Mouse (Mus musculus): ENCODE results near the gene Baiap2. TPM values are rescaled to one million over a fixed set of nuclear protein-coding genes. Genes with fewer than 3 reads are reported as not detected.

The Baiap2 gene
- polyA plus RNA-seq, 1 experiment = 151 TPM

DNA sequence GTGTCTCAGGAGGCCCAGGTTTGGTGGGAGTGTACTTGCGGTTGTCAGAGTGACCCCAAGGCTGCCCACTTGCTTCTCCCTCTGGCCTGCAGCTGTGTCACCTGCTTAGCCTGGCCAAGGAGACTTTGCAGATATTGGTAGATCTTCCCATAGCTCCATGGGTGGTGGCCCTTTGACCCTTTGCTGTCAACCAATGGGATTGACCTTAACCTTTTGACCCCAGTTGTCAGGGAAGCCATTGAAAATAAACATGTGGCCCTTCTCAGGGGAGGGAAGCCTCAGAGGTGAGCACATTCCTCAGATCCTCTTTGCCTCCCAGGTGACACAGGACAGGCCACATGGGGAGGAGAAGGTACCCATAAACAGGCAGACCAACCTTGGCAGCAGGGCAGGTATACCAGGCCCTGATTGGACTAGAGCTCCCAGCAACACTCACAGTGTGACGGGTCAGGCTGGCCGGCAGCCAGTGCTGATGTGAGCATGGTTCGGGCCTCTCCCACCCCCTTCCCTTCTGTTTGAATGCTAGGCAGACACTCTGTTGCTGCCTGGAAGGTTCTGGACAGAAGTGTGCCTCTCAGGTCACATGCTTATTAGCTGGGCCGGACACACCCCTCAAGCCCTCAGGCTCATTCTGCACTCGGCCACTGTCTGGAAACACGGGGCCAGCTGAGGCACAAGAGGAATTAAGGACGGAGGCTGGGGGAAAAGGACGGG is 87.0 kb downstream of the Baiap2 start:
- TF ChIP-seq POLR2A (IDR thresholded peaks at IDR 0.05; ENCODE audit: control insufficient read depth, low read depth, low read length) = no peak
- no peak for TF ChIP-seq CTCF (IDR thresholded peaks at IDR 0.05; ENCODE audit: control insufficient read depth, insufficient read depth, insufficient replicate concordance, low read depth, low read length)
- Histone ChIP-seq H3K27ac (ENCODE audit: control insufficient read depth, insufficient read depth, low read depth, low read length) (no peak overlapping the region), H3K4me1 (ENCODE audit: control insufficient read depth, insufficient read depth, low read length) (no peaks in the 10 kb centered on the region), H3K4me3 (ENCODE audit: control insufficient read depth, low read depth, low read length) (no peak overlapping the region), H3K36me3 (ENCODE audit: control insufficient read depth, insufficient read depth, low read length) (no peaks in the 10 kb centered on the region), H3K27me3 (ENCODE audit: control insufficient read depth, insufficient read depth, low read length) (no peaks in the 10 kb centered on the region)

DNA sequence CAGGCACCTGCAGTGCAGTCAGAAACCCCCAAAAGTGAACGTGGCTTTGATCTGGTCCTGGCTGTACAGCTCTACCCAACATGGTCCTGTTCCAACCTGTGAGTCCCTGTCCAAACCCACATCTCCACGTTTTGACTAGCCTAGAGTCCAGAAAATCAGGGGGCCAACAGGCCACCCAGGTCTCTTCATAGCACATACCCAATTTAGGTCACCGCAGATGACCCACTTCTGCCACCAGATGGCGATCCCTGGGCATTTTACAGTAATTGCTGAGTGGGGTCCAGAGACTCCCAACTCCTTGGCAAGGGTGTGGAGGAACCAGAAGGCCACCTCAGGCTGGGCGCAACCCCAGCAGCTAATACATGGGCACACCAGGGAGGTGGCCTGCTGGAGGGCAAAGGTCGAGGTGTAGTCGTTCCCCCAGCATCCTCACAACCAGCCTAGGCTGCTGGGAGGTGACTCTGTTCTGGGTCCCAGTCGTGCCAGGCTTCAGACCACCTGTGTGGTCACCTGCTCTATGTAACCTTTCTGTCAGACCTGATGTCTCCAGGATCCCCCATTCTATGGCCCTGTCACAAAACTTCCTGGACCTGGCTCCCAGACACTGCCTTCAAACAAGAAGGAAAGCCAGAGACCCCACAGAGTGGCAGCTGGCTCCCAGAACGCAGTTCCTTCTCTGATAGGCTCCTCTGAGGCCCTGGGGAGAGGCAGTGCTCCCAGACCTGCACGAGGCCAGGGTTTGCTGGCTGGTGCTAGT is 87.8 kb downstream of the Baiap2 start:
- TF ChIP-seq CTCF (IDR thresholded peaks at IDR 0.05; ENCODE audit: control insufficient read depth, insufficient read depth, insufficient replicate concordance, low read depth, low read length) (peak; percentile 44; the same call in 1 of the 2 replicates), POLR2A (IDR thresholded peaks at IDR 0.05; ENCODE audit: control insufficient read depth, low read depth, low read length) (no peak)
- no peak overlapping the region for H3K27ac ChIP-seq (ENCODE audit: control insufficient read depth, insufficient read depth, low read depth, low read length)
- H3K4me1 ChIP-seq (ENCODE audit: control insufficient read depth, insufficient read depth, low read length) = no peaks in the 10 kb centered on the region

DNA sequence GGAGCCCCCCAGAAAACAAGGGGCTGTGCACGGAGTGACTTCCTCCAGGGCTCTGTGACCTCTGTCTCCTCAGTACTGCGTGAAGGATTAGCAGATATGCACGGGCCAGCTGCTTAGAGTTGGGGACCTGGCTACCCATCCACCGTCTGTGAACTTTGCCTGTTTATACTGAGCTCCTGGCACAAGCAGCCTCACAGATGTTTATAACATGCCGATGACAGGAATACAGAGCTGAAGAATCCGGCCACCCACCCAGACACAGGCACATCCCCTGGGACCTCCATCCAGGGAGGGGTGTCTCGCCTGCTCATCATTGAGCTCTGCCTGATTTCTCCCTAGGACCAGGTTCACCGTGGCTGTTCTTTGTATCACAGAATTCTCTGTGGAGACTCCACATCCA is 89.5 kb downstream of the Baiap2 start:
- no peak overlapping the region for H3K27ac ChIP-seq (ENCODE audit: control insufficient read depth, insufficient read depth, low read depth, low read length)
- no peak overlapping the region for H3K4me3 ChIP-seq (ENCODE audit: control insufficient read depth, low read depth, low read length)
- TF ChIP-seq POLR2A (IDR thresholded peaks at IDR 0.05; ENCODE audit: control insufficient read depth, low read depth, low read length) (no peak), CTCF (IDR thresholded peaks at IDR 0.05; ENCODE audit: control insufficient read depth, insufficient read depth, insufficient replicate concordance, low read depth, low read length) (no peak)
- no peaks in the 10 kb centered on the region for H3K36me3 ChIP-seq (ENCODE audit: control insufficient read depth, insufficient read depth, low read length)
- no peaks in the 10 kb centered on the region for H3K4me1 ChIP-seq (ENCODE audit: control insufficient read depth, insufficient read depth, low read length)
- no peaks in the 10 kb centered on the region for H3K27me3 ChIP-seq (ENCODE audit: control insufficient read depth, insufficient read depth, low read length)

More for the DNA sequence above, 87.8 kb downstream of the Baiap2 start:
- Histone ChIP-seq H3K4me3 (ENCODE audit: control insufficient read depth, low read depth, low read length) (no peak overlapping the region), H3K36me3 (ENCODE audit: control insufficient read depth, insufficient read depth, low read length) (no peaks in the 10 kb centered on the region), H3K27me3 (ENCODE audit: control insufficient read depth, insufficient read depth, low read length) (no peaks in the 10 kb centered on the region)

DNA sequence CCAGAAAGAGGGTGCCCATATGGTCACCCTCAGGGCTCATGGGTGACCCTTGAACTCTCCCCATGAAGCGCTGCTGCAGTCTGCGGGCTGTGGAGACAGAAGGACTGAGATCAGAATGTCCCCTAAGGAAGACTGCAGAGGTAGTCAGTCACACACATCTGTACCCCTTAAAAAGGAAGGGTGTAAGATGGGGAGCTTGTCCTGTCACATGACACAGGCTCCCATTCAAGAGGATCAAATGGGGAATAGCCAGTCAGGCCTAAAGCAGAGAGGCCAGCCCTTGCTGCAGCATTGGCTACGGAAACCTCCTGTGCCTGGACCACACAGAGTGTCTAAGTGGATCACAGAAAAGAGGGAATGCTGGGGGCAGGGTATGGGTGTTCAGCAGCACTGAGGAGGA is 90.9 kb downstream of the Baiap2 start:
- H3K4me1 ChIP-seq (ENCODE audit: control insufficient read depth, insufficient read depth, low read length) = no peaks in the 10 kb centered on the region
- no peak for TF ChIP-seq POLR2A (IDR thresholded peaks at IDR 0.05; ENCODE audit: control insufficient read depth, low read depth, low read length)
- no peak for TF ChIP-seq CTCF (IDR thresholded peaks at IDR 0.05; ENCODE audit: control insufficient read depth, insufficient read depth, insufficient replicate concordance, low read depth, low read length)

DNA sequence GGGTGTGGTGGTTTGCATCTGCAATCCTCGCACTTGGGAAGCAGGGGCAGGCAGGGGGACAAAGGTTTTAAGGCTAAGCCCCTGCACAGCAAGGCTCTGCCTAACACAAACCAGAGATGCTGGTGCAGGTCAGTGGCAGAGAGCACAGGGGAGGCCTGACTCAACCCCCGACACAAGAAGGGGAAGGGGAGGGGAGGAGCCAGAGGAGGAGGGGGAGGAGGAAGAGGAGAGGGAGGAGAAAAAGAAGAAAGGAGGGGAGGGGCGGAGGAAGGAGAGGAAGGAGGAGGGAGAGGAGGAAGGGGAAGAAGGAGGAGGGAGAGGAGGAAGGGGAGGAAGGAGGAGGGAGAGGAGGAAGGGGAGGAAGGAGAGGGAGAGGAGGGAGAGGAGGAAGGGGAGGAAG is 91.7 kb downstream of the Baiap2 start:
- no peak overlapping the region for H3K27ac ChIP-seq (ENCODE audit: control insufficient read depth, insufficient read depth, low read depth, low read length)

More for the DNA sequence above, 90.9 kb downstream of the Baiap2 start:
- H3K4me3 ChIP-seq (ENCODE audit: control insufficient read depth, low read depth, low read length) = no peak overlapping the region
- no peak overlapping the region for H3K27ac ChIP-seq (ENCODE audit: control insufficient read depth, insufficient read depth, low read depth, low read length)
- H3K36me3 ChIP-seq (ENCODE audit: control insufficient read depth, insufficient read depth, low read length) = no peaks in the 10 kb centered on the region
- H3K27me3 ChIP-seq (ENCODE audit: control insufficient read depth, insufficient read depth, low read length) = no peaks in the 10 kb centered on the region

DNA sequence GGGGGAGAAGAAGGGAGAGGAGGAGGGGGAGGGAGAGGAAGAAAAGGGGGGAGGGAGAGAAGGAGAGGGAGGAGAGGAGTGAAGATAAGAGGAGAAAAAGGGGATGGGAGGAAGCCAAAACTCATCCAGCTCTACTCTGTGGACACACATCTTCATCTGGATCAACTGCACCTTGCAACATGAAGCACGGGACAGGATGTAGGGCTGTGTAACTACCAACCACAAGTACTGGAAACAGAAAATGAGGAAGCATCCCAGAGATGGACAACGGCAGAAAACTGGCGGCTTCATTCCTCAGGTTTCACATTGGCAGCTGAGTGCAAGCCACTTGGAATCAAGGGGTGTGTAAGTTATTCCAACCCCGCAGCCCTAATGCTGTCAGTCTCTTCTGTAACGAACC is 92.2 kb downstream of the Baiap2 start:
- TF ChIP-seq POLR2A (IDR thresholded peaks at IDR 0.05; ENCODE audit: control insufficient read depth, low read depth, low read length) = no peak
- TF ChIP-seq CTCF (IDR thresholded peaks at IDR 0.05; ENCODE audit: control insufficient read depth, insufficient read depth, insufficient replicate concordance, low read depth, low read length) = no peak
- Histone ChIP-seq H3K4me3 (ENCODE audit: control insufficient read depth, low read depth, low read length) (no peak overlapping the region), H3K27me3 (ENCODE audit: control insufficient read depth, insufficient read depth, low read length) (no peaks in the 10 kb centered on the region), H3K4me1 (ENCODE audit: control insufficient read depth, insufficient read depth, low read length) (no peaks in the 10 kb centered on the region), H3K36me3 (ENCODE audit: control insufficient read depth, insufficient read depth, low read length) (no peaks in the 10 kb centered on the region), H3K27ac (ENCODE audit: control insufficient read depth, insufficient read depth, low read depth, low read length) (no peak overlapping the region)

More for the DNA sequence above, 91.7 kb downstream of the Baiap2 start:
- Histone ChIP-seq H3K36me3 (ENCODE audit: control insufficient read depth, insufficient read depth, low read length) (no peaks in the 10 kb centered on the region), H3K4me3 (ENCODE audit: control insufficient read depth, low read depth, low read length) (no peak overlapping the region), H3K27me3 (ENCODE audit: control insufficient read depth, insufficient read depth, low read length) (no peaks in the 10 kb centered on the region), H3K4me1 (ENCODE audit: control insufficient read depth, insufficient read depth, low read length) (no peaks in the 10 kb centered on the region)
- TF ChIP-seq POLR2A (IDR thresholded peaks at IDR 0.05; ENCODE audit: control insufficient read depth, low read depth, low read length) (no peak), CTCF (IDR thresholded peaks at IDR 0.05; ENCODE audit: control insufficient read depth, insufficient read depth, insufficient replicate concordance, low read depth, low read length) (no peak)

DNA sequence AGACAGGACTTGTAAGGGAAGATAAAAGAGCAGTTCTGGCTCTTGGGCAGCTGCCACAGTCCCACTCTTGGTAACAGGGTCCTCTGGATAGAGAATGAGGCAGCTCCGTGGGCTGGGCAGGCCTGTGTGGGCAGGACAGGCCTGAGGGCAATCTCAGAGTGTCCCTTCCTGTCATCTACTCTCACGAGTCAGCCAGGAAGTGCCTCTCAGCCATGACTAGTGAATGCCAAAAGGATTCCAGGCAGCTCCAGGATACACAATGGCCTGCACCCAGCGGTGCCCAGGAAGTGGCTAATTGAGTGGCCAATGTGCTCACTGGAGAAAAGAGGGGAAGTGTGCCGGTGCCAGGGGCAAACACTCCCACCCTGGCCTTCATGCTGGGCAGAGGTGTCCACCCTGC is 97.0 kb downstream of the Baiap2 start:
- Histone ChIP-seq H3K4me3 (ENCODE audit: control insufficient read depth, low read depth, low read length) (no peak overlapping the region), H3K4me1 (ENCODE audit: control insufficient read depth, insufficient read depth, low read length) (no peaks in the 10 kb centered on the region; the same call in 1 of the 2 replicates), H3K27ac (ENCODE audit: control insufficient read depth, insufficient read depth, low read depth, low read length) (no peak overlapping the region), H3K36me3 (ENCODE audit: control insufficient read depth, insufficient read depth, low read length) (no peaks in the 10 kb centered on the region), H3K27me3 (ENCODE audit: control insufficient read depth, insufficient read depth, low read length) (no peaks in the 10 kb centered on the region)
- TF ChIP-seq CTCF (IDR thresholded peaks at IDR 0.05; ENCODE audit: control insufficient read depth, insufficient read depth, insufficient replicate concordance, low read depth, low read length) = no peak
- TF ChIP-seq POLR2A (IDR thresholded peaks at IDR 0.05; ENCODE audit: control insufficient read depth, low read depth, low read length) = no peak

Data from testis, adult 2 months (tissue).